Mouse (Mus musculus): Measurements from ENCODE around the gene Fam107b.

DNA sequence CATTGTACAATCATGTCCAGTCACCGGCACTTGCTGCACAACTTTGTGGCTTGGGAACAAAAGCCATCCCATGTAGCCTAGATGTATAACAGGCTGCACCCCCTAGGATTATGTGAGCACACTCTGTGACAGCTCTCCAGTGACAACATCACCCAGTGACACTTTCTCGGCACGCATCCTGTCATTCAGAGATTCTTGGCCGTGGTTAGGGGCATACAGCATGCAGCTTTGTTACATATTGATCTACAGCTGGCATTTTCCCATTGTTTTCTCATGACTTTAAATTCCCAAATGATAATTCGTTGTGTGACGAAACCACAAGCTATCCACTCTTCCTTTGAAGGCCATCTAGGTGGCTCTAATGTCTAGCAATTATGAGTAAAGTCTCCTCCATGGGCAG lies 58.8 kb downstream of the Fam107b start:
- TF ChIP-seq CTCF (IDR thresholded peaks at IDR 0.05) (no peak), EP300 (IDR thresholded peaks at IDR 0.05) (no peak)

Data from lung, postnatal 0 days (tissue).